Mouse (Mus musculus) inflammation-experienced regulatory T-cells (primary cell): ENCODE data around the gene Rnf182. TPM values are rescaled to one million over a fixed set of nuclear protein-coding genes. Genes with fewer than 3 reads are reported as not detected.

Experiments
- polyA plus RNA-seq, 2 experiments: library from polyadenylated mRNA; unstranded; fragments of 100-300 nt; shearing (Covaris generic); gene quantifications; one replicate each; pipeline ENCODE4 v1.2.1; 2017

Gene Rnf182
- polyA plus RNA-seq, result 1 to 10 TPM in 1 of 2 experiments, under 1 TPM in 1; 0.98 to 2.0 TPM

DNA sequence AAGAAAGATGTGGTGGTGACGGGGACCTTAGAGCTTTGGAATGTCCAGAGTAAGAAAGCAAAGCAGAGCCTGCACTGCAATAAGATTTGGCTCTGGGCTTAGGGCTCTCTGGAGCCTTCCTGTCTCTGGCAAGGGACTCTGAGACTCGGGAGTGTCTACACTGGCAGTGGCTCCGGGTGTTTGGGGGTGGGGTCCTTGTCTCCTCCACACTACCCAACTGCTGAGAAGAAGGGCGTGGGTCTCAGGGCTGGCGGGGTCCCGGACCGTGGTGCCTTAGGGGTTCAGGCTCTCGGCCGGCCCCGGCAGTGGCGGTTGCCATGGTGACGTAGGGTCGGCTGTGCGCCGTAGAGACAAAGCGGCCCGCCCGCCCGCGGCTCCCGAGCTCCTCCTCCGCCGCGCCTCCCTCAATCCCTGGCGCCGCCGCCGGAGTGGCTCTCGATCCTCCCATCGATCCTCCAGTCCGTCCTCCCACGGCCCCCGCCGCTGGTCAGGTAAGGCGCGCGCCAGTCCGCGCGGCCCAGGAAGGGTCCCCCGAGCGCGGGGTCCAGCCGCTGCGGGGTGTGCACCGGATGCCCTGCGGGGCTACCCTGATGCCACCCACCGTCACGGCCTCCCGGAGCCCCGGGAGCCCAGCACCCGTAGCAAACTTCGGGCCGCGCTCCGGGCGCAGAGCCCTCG lies at the start of gene Rnf182:
Rnf182 (plus strand) TSS at position 134 of the 678 bp plus-strand sequence.

Other genes starting within 250 kb of the Rnf182 start
- gene Nol7, start 217.3 kb upstream of the Rnf182 start, polyA plus RNA-seq, result 100 to 1,000 TPM; 192 to 203 TPM
- gene Ranbp9, start 134.4 kb upstream of the Rnf182 start, polyA plus RNA-seq, result 100 to 1,000 TPM; 115 to 121 TPM
- 10 to 100 TPM; 25.8 to 31.9 TPM for gene Mcur1, start 55.5 kb upstream of the Rnf182 start, polyA plus RNA-seq
- gene Cd83, start 169.1 kb downstream of the Rnf182 start, polyA plus RNA-seq, result 100 to 1,000 TPM in 1 of 2 experiments, 10 to 100 TPM in 1; 46.6 to 317 TPM